Mouse (Mus musculus): Measurements from ENCODE around the gene Bnipl. TPM values are rescaled to one million over a fixed set of nuclear protein-coding genes. Genes with fewer than 3 reads are reported as not detected.
A peak's percentile ranks its signal among the peaks of the same experiment; 100 is the strongest.

Bnipl gene
- polyA plus RNA-seq, 1 experiment from 2014 or later: not detected

DNA sequence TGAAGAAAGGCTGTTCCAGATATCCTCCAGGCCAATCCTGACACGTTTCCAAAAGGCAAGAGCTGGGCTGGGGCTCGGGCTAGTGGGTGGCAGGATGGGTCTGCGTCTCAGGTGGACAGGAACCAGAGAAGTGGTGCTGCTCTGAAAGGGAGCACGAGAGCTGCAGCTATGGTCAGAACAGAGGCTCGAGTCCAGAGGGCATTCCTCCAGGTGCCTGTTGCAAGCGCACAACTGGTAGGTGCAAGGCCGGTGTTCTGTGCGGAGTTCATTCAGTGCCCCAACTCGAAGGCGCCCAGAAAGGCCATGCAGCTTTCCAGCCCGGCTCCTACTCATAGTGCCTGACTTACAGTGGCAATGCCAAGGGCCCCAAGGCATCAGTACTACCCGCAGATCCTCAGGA, 11.0 kb downstream of the Bnipl start:
- Histone ChIP-seq H3K36me3 (ENCODE audit: inconsistent target) (peaks cover 19% of the 10 kb centered on the region), H3K79me2 (ENCODE audit: inconsistent target) (peaks cover 11% of the 10 kb centered on the region; the same call in 1 of the 2 replicates), H3K27ac (no peak overlapping the region), H3K4me3 (ENCODE audit: inconsistent target) (no peak overlapping the region)
- WGBS (ENCODE audit: missing documents): 93% methylated on average over 11 of the region's 12 CpGs

DNA sequence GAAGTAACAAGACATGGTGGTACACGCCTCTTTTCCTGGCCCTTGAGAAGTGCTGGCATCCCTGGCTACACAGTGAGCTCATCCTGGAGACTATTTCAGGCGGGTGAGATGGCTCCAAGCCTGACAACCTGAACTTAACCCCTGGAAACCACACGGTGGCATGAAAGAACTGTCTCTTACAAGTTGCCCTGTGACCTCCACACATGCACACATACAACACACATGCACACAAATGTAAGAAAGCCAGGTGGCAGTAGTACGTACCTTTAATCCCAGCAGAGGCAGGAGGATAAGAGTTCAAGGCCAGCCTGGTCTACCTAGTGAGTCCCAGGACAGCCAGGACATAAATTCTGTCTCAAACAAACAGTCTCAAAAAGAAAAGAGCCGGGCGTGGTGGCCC, 12.0 kb downstream of the Bnipl start:
- peaks cover 28% of the 10 kb centered on the region for H3K36me3 ChIP-seq (ENCODE audit: inconsistent target)
- 81% methylated on average over 4 of the region's 6 CpGs for WGBS (ENCODE audit: missing documents)
- H3K4me3 ChIP-seq (ENCODE audit: inconsistent target): no peak overlapping the region
- peaks cover 21% of the 10 kb centered on the region; the same call in 1 of the 2 replicates for H3K79me2 ChIP-seq (ENCODE audit: inconsistent target)
- H3K27ac ChIP-seq: no peak overlapping the region

DNA sequence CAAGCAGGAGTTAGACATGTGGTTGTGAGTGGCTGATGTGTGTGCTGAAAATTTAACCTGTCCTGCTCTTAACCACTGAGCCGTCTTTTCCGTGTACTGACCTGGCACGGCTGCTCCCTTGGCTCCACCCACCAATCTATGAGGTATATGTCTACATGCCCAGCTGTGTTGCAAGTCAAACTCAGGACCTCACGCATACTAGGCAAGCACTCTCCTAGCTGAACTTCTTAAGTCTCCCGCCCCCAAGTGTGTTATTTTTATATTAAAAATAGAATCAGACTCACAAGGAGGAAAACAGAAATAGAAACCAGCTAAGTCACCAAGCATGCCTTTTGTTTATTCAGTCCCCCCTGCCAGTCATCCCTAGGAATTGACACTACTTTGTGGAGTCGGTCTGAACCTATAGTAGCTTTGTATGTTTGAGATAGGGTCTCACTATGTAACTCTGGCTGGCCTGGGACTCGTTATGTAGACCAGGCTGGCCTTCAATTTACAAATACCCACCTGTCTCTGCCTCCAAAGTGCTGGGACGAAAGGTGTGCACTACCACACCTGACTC, 13.4 kb downstream of the Bnipl start:
- Histone ChIP-seq H3K79me2 (ENCODE audit: inconsistent target) (peaks cover 35% of the 10 kb centered on the region), H3K36me3 (ENCODE audit: inconsistent target) (peaks cover 42% of the 10 kb centered on the region), H3K27ac (no peak overlapping the region), H3K4me3 (ENCODE audit: inconsistent target) (no peak overlapping the region)
- WGBS (ENCODE audit: missing documents): 68% methylated on average over 8 of the region's 8 CpGs

DNA sequence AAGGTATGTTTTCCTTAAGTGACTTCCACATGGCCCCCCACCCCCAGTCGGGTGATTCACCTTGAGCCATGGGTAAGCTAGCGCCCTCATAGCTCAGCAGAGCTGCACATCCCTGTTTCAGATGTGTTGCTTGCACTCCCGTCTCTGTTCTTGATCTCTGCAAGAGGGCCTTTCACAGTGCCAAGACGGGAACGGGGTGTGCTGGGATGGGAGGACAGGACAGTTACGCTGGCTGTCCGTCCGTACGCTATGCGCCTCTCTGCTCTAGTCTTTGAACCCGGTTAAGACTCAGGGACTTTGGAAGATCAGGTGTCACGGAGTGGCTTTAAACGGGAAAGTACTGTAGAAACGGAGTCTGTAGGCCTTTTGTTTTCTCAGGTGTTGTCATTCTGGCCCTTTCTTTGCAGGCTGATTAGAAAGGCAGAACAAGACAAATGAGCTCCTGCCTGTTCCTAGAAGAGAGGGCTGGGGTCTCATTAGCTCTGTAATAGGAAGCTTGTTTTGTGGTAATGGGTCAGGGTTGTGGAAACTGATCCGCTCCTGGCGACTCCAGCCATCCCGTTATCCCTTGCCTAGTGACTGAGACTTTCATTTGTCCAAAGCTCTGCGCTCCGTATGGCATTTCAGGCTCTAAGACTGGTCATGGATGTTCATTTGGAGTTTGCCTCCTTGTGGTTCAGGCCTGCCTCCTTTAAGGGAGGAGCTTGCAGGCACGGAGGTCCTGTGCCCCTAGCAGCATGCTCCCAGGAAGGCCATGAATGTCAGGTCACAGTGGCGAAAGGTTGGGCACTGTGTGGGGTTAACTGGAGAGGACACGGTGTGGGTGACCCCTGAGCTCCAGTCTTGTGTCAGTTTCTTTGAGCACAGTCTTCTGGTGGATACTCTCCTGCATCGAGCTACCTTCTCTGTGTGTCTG, 15.3 kb downstream of the Bnipl start:
- WGBS (ENCODE audit: missing documents): 94% methylated on average over 22 of the region's 23 CpGs
- peaks cover 52% of the 10 kb centered on the region for H3K36me3 ChIP-seq (ENCODE audit: inconsistent target)
- H3K4me3 ChIP-seq (ENCODE audit: inconsistent target): no peak overlapping the region
- no peak overlapping the region for H3K27ac ChIP-seq
- H3K79me2 ChIP-seq (ENCODE audit: inconsistent target): peaks cover 53% of the 10 kb centered on the region

DNA sequence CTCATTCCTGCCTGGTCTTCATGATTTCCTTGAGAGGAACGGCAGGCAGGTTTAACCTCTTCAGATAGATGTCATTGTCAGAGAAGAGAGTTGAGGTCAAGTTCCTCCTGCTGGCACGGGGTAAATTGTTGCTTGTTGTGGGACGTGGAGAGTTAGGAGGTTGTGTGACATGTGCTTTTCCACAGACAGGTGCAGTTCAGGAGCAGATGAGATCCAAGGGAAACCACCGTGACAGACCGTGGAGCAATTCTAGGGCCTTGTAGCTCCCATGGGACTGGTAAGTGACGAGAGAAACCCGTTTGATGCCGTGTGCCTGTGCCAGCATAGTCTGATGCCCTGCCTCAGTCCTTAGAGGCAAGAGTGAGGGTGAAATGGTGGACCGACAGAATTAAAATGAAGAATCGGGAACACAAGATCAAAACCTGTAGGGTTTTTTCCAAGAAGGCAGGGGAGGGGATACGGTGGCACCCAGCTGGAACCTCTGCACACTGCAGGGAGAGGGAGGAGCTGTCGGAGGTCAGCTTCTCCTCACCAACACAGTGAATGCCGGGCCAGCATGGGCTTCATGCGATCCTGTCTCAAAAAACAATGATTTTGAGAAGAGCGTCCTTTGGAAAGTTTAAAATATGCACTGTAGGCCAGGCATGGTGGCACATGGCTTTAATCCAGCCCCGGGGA, 17.6 kb downstream of the Bnipl start:
- 91% methylated on average over 16 of the region's 16 CpGs for WGBS (ENCODE audit: missing documents)
- peaks cover 52% of the 10 kb centered on the region for H3K36me3 ChIP-seq (ENCODE audit: inconsistent target)

DNA sequence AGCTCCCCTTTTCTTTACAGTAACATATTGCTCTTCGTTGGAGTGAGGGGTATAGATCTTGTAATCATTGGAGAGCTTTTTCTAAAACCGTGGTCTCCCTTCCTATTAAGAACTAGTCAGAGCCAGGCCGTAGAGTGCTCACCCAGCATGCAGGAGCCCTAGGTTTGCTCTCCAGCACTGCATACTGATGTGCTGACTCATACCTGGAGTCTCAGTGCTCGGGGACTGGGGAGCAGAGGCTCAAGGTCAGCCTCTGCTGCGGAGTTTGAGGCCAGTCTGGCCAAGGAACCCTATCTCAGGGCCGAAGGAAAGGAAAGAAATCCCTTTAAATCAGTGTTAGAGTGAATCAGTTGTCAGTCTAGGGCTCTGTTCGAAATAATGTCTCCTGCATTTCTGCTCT, 18.2 kb downstream of the Bnipl start:
- WGBS (ENCODE audit: missing documents): 82% methylated on average over 7 of the region's 7 CpGs
- no peak overlapping the region for H3K27ac ChIP-seq
- peaks cover 52% of the 10 kb centered on the region for H3K36me3 ChIP-seq (ENCODE audit: inconsistent target)
- no peak overlapping the region for H3K4me3 ChIP-seq (ENCODE audit: inconsistent target)
- H3K79me2 ChIP-seq (ENCODE audit: inconsistent target): peaks cover 68% of the 10 kb centered on the region

More for the DNA sequence above, 17.6 kb downstream of the Bnipl start:
- H3K27ac ChIP-seq: no peak overlapping the region
- H3K4me3 ChIP-seq (ENCODE audit: inconsistent target): no peak overlapping the region
- peaks cover 63% of the 10 kb centered on the region for H3K79me2 ChIP-seq (ENCODE audit: inconsistent target)

DNA sequence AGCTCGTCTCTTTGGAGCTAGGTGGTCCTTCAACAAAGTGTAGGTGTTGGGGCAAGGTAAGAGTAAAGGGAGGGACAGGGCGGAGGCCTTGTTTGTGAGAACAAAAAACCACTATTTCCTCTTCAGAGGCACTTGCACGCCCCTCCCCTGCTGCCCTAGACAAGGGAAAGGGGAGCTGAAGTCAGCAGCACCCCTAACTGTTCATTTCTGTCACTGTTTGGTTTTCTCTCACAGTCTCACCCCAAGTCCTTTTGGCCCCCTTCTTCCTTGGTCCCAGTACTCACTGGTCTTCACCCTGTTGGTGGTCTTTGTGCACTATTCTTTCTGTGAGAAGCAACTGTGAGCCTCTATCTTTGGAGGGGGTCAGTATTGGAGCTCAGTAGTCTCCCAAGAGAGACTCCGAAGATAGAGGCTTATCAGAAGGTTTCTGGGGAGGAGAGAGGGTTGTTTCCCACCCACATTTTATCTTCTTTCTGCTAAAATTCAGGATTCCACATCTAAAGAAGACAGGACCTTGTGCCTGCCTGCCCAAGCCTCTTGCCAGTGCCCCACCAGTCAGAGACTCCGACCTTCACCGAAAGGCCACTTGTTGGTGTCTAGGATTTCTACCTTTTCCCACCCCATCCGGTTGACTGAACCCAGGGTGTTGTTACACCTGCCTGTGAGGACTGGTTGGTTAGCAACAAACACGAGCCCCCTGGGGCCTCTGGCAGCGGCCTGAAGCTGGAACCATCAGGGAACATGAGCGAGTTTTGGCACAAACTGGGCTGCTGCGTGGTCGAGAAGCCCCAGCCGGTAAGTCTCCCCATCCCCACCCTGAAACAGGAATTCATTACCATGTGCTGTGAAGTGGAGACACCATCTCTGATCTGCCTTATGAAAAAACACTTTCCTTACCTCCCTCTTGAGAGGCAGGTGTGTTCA, 19.4 kb downstream of the Bnipl start, which contains the start of gene Mllt11:
Gene Mllt11, minus strand, starts transcription at position 874 of the 924 bp plus-strand sequence.
- Histone ChIP-seq H3K27ac (peak within 1 kb of the TSS; percentile 98), H3K79me2 (ENCODE audit: inconsistent target) (peaks cover 80% of the 10 kb centered on the region), H3K36me3 (ENCODE audit: inconsistent target) (peaks cover 49% of the 10 kb centered on the region), H3K4me3 (ENCODE audit: inconsistent target) (peak within 1 kb of the TSS; percentile 97)
- WGBS (ENCODE audit: missing documents): 58% methylated on average over 12 of the region's 13 CpGs

DNA sequence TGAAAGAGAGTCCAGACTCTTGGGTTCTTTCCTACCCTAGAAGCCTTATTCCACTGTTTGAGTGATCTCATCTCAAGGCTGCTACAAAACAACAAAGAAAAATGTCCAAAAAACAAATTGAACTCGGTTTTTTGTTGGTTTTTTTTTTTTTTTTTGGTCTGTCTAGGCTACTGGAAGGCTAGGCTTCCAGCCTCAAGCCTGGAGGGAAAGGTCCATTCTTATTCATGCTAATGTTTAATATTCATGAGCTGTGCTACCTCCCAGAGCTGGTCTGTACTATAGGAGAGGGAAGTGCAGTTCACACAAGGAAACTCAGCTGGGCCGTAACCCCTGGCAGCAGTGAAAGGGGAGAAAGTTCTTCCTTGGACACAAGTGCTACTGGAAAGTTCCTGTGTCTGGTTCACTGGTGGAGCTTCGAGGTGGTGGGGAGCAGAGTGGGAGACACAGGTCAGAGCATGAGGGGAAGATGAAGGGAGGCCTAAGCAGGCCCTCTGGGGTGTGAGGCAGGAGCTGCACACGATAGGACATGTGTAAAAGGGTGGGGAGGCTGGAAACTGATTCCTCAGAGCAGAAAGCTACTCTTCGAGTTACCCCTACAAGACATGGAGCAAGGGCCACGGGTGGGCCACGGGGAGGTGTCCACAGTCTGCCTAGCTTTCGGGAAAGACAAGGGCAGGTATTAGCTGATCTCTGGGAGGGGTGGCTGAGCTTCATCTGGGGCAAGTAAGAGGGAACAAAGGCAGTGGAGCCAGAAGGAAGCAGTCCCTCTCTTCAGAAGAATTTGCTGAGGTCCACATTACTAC, 20.3 kb downstream of the Bnipl start:
- WGBS (ENCODE audit: missing documents): 6% methylated on average over 7 of the region's 8 CpGs
- Histone ChIP-seq H3K4me3 (ENCODE audit: inconsistent target) (peak overlapping the region; percentile 97), H3K27ac (peak overlapping the region; percentile 98), H3K36me3 (ENCODE audit: inconsistent target) (peaks cover 41% of the 10 kb centered on the region), H3K79me2 (ENCODE audit: inconsistent target) (peaks cover 85% of the 10 kb centered on the region)

DNA sequence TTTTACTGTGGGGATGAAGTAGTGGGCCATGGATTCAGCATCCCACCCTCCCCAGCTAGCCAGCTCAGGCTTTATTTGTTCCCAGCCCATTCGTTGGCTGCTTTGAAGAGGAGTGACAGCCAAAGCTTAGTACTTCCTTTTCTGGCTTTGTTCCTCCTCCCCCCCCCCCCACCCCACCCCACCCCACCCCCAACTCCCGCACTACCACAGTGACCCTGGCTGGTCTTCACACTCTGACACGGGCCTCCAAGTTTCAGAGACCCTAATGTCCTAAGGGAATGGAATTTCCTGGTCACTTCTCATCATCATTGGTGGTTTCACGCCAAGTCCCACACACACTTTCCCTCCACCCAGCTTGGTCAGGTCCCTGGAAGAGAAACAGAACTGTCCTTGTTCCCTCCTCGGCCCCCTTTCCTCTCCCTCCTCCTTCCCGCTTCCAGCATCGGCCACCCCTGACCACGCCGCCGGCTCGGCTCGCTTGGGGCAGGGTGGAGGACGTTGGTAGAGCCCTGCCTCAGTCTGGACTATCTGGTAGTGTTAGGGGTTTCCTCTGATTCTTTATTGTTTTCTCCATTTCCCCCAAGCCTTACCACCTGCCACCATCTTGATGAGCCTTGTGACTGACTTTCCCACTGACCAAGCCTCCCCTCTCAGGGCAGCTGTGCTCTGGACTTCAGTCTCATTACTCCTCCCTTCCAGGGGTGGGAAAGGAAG, 21.1 kb downstream of the Bnipl start:
- H3K79me2 ChIP-seq (ENCODE audit: inconsistent target): peaks cover 85% of the 10 kb centered on the region
- H3K27ac ChIP-seq: peak overlapping the region; percentile 98
- H3K36me3 ChIP-seq (ENCODE audit: inconsistent target): peaks cover 33% of the 10 kb centered on the region
- peak overlapping the region; percentile 97 for H3K4me3 ChIP-seq (ENCODE audit: inconsistent target)
- WGBS (ENCODE audit: missing documents): 3% methylated on average over 8 of the region's 13 CpGs

DNA sequence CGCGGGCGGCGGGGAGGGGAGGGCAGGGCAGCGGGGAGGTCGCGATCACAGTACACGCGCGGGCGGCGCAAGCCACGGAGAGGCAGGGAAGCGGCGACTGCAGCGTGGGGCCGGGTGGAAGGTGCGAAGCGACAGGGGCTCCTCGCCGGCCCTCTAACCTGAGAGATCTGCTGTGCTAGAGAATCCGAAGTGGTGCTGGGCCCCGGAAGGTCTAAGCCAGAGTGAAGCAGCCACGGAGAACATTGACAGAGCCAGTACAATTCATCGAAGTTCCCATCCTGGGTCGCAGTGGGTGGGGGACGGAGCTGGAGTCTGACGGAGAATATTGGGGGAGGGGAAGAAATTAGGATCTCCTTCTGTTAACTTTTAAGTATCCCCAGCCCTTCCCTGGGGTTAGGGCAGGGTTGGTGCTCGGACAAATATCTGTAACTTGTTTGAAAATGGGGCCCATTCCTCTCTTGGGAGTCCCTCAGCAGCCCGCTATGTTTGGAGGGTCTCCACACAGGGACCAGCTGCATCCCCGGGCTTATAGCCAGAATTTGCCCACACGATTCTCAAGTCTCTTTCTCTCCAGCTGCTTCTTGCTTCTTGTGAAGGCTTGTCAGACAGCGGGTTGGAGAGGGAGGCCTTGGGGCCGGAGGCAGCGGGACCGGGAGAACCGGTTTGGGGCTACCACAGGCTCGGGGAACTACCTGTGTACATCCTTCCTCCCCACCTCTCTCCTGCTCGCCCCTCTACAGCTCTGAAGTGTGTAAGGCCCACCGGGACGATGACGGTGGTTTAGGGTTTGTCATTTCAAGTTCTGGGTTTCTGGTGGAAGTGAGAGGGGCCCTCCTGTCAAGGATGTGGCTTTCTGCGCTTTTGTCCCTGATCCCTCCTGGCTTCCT, 21.9 kb downstream of the Bnipl start:
- H3K4me3 ChIP-seq (ENCODE audit: inconsistent target): peak overlapping the region; percentile 97

DNA sequence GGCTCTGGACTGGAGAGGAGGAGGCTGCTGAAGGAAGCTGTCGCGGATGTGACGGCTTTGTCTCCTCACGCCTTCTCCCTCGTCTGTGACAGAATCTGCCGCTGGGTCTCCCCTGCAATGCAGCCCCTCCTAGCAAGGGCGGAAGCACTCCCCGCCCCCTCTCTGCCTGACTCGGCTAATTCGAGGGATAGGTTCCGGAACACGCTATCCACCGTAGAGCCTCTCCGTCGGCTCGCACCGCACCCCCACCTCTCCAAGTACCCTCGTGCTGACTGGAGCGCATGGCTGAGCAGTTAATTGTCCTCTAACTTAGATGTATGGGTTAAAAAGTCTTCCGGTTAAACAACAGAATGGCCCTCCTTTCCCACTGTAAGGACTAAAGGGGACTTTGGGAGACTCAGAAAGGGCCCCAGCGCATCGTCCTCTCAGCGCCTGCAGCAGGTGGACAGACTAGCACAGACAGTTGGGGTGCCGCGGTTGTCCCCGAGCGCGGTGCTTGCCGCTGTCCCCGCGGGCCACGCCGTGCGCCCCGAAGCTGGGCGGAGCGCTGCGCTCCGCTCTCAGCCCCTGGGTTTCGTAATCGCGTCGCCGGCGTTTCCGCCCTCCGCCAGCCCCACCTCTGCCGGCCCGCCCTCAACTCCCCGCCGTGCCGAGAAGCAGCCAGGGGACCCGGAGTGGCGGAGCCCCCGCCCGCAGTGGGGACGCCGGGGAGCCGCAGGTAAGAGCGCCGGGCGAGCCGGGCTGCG, 22.7 kb downstream of the Bnipl start, which contains the start of gene Cdc42se1:
Gene Cdc42se1, plus strand, starts transcription at position 585 of the 746 bp plus-strand sequence.
- peak within 1 kb of the TSS; percentile 98 for H3K27ac ChIP-seq
- WGBS (ENCODE audit: missing documents): under 1% methylated on average over 48 of the region's 64 CpGs
- peaks cover 76% of the 10 kb centered on the region for H3K79me2 ChIP-seq (ENCODE audit: inconsistent target)
- peak within 1 kb of the TSS; percentile 97 for H3K4me3 ChIP-seq (ENCODE audit: inconsistent target)
- H3K36me3 ChIP-seq (ENCODE audit: inconsistent target): peaks cover 17% of the 10 kb centered on the region

More for the DNA sequence above, 21.9 kb downstream of the Bnipl start:
- WGBS (ENCODE audit: missing documents): under 1% methylated on average over 37 of the region's 43 CpGs
- peaks cover 83% of the 10 kb centered on the region for H3K79me2 ChIP-seq (ENCODE audit: inconsistent target)
- peak overlapping the region; percentile 98 for H3K27ac ChIP-seq
- peaks cover 25% of the 10 kb centered on the region for H3K36me3 ChIP-seq (ENCODE audit: inconsistent target)

All from macrophage (primary cell).